In genomic region chr2:166536896-166537295, GRCm38 (mm10) we compare ENCODE assay signal across 16 mouse cellular contexts.
DNase-seq lines count a peak whose midpoint lies in the region; ATAC-seq lines count a peak whose summit lies in the region.
"Had no signal": no experiment of that assay in that cellular context is flagged by ENCODE, and none has a peak within 500 bp of the region (broad histone marks: within the 10 kb centered on the region; RNA-seq: fewer than 3 reads in every experiment).

No protein-coding gene starts in this region.

- peaks cover 28% of the 10 kb centered on the region for H3K4me1 ChIP-seq in kidney, embryonic 15.5 days
- H3K4me1 ChIP-seq in midbrain, embryonic 15.5 days: peaks cover 12% of the 10 kb centered on the region
- H3K4me1 ChIP-seq: liver, embryonic 15.5 days had no signal

- H3K9me3 ChIP-seq in kidney, embryonic 15.5 days (replicated peaks): no peaks in the 10 kb centered on the region
- no peaks in the 10 kb centered on the region for H3K9me3 ChIP-seq in midbrain, embryonic 15.5 days
- H3K9me3 ChIP-seq: embryonic facial prominence, embryonic 15.5 days; forebrain, embryonic 12.5 days; limb, embryonic 13.5 days; liver, embryonic 15.5 days had no signal

- H3K27me3 ChIP-seq in kidney, embryonic 15.5 days: 0 out of 2 replicates have a peak, but pooled peaks cover 5% of the 10 kb centered on the region
- H3K27me3 ChIP-seq in midbrain, embryonic 15.5 days (replicated peaks): no peaks in the 10 kb centered on the region
- H3K27me3 ChIP-seq: embryonic facial prominence, embryonic 15.5 days; limb, embryonic 13.5 days; liver, embryonic 15.5 days had no signal

- peak; percentile 12 for DNase-seq in adrenal gland, adult 2 months
- no peak for DNase-seq in adrenal gland, postnatal 25 days
- peak; percentile 17 to 19 for DNase-seq in kidney, adult 8-10 months
- DNase-seq in kidney, postnatal 14 days: peak; percentile 50
- DNase-seq in gastrocnemius, postnatal 25 days: no peak
- DNase-seq: cerebellum, adult 2 months; spleen, adult 18-20 months; thymus, postnatal 4 days had no signal

- H3K9ac ChIP-seq in kidney, embryonic 15.5 days: no peak overlapping the region
- H3K9ac ChIP-seq in midbrain, embryonic 15.5 days: no peak overlapping the region
- H3K9ac ChIP-seq: embryonic facial prominence, embryonic 15.5 days; forebrain, embryonic 12.5 days; limb, embryonic 13.5 days; liver, embryonic 15.5 days had no signal

- H3K36me3 ChIP-seq in kidney, embryonic 15.5 days: no peaks in the 10 kb centered on the region
- no peaks in the 10 kb centered on the region for H3K36me3 ChIP-seq in midbrain, embryonic 15.5 days (replicated peaks)
- H3K36me3 ChIP-seq: embryonic facial prominence, embryonic 15.5 days; forebrain, embryonic 12.5 days; limb, embryonic 13.5 days; liver, embryonic 15.5 days had no signal

- WGBS in kidney, embryonic 15.5 days: 92% methylated on average over 3 of the region's 3 CpGs
- WGBS in midbrain, embryonic 15.5 days: 93% methylated on average over 3 of the region's 3 CpGs

- H3K4me2 ChIP-seq in kidney, embryonic 15.5 days: no peak overlapping the region
- no peak overlapping the region for H3K4me2 ChIP-seq in midbrain, embryonic 15.5 days
- H3K4me2 ChIP-seq: embryonic facial prominence, embryonic 15.5 days; forebrain, embryonic 12.5 days; limb, embryonic 13.5 days; liver, embryonic 15.5 days had no signal

- no peak overlapping the region for H3K4me3 ChIP-seq in kidney, embryonic 15.5 days (replicated peaks)
- no peak overlapping the region for H3K4me3 ChIP-seq in midbrain, embryonic 15.5 days
- H3K4me3 ChIP-seq: embryonic facial prominence, embryonic 15.5 days; forebrain, embryonic 12.5 days; layer of hippocampus, adult 2 months; limb, embryonic 13.5 days; liver, embryonic 15.5 days had no signal

- no peak for ATAC-seq in kidney, embryonic 15.5 days (replicated peaks; ENCODE audit: low FRiP score)
- peak; percentile 52; the same call in 1 of the 2 replicates for ATAC-seq in common myeloid progenitor, adult 5-6 weeks (replicated peaks; ENCODE audit: low read depth, poor library complexity, severe bottlenecking)
- ATAC-seq in midbrain, embryonic 15.5 days (replicated peaks): no peak

- H3K27ac ChIP-seq in kidney, embryonic 15.5 days: no peak overlapping the region
- H3K27ac ChIP-seq in midbrain, embryonic 15.5 days: no peak overlapping the region
- H3K27ac ChIP-seq: embryonic facial prominence, embryonic 15.5 days; forebrain, embryonic 12.5 days; layer of hippocampus, adult 2 months; liver, embryonic 15.5 days had no signal

Comparison
In these comparisons a context has a peak if more than half of its experiments do, and no peak if none do; other contexts are left out.
1. DNase-seq: peak in adrenal gland, adult 2 months (single experiment), kidney, adult 8-10 months (2 of 2) and kidney, postnatal 14 days (single experiment); none in adrenal gland, postnatal 25 days (single experiment) and gastrocnemius, postnatal 25 days (single experiment).